Mouse (Mus musculus): ENCODE measurements at regions not wholly inside any gene's neighbourhood (a gene's known extent, or its start where the extent isn't known, plus 50 kb on each side); places are given as distances from the start of the nearest gene placed in this dataset.

- DNase-seq: no peak
Measured at GRCm38 (mm10) chr7:36420741-36421140, 277.2 kb upstream of the Tshz3 start.

DNA sequence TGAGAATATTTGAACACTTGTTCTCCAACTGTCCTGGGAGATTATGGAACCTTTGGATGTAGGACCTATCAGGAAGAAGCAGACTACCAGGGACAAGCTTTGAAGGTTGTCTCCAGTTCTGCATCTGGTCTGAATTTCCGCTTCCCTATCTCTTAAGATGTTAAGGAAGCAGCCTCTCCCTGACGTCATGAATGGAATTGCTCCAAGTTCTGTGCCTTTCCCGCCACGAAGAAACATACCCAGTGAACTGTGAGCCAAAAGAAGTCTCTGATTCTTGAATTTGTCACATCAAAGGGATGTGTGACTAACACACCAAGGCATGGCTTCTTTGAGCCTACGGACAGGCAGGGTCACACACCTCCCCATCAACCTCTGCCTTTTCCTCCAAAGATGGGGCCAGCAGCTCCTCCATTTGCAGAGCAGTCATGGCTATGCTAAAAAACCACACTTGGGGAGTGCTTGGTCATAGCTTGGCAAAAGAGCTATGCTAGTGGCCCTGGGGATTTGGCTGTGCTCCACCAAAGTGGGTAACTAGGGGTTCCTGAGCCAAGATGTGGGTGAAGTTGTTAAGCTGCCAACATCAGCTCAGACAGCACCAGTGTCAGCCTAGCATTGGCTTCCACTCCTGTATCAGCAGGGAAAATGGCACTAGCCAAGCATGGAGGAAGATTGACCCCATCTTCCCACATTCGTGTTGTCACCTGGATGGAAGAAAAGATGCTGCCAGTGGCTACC is 248.6 kb upstream of the Tshz3 start:
- no peak for DNase-seq

GRCm38 (mm10) chr7:36453816-36454215 is 244.1 kb upstream of the Tshz3 start:
- no peak for DNase-seq

DNA sequence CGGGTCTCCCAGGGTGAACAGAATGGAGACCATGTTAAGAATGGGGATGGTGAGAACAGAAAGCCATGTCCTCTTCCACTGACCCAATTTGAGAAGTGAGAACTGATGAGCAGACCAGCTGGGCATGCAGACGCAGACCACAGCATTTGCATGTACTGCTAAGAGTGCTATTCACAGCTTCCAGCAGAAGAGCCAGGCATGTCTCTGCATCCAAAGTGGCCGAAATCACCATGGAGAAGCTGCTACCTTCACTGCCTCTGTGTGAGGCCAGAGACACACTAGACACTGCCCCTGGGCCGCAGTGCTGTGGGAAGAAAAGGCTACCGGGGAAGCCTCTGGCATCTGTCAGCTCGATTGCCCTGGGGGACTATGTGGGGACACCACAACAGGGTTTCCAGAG is 241.8 kb upstream of the Tshz3 start:
- DNase-seq: no peak

- DNase-seq: peak; percentile 10 to 29
Measured at GRCm38 (mm10) chr7:36462422-36462833, 235.5 kb upstream of the Tshz3 start.

DNA sequence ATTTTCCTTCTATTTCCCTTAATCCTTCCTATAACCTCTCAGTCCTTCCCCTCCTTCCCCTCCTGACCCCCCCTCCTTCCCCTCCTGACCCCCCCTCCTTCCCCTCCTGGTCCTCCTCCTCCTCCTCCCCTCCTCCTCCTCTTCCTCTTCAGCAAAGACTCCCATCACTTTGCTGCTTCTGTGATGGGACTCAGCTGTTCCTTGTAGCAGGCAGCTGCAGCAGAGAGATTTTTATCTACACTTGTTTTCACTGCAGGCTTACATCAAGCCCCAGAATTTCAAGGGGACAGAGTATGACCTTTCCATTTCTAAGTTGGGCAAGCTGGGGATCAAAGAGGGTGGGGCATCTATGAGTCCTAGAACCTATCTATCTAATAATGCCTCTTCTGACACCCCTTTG is 228.5 kb upstream of the Tshz3 start:
- DNase-seq: peak in 1 of 2 experiments; percentile 1

DNA sequence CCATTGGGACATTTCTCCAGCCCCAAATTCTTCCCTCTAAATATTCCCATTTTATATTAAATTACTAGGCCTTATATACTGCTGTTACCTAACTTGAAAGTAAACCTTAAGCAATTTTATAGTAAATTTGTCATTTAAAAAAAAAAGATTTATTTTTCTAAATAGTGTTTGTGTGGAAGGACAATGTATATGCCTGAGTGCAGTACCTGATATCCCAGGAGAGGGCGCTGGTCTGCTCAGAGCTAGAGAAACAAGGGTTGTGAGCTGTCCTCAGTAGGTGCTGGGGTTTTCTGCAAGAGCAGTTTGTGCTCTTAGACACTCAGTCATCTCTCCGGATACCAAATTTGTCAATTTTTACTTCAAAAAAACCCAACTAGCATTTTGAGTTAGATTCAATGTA is 224.4 kb upstream of the Tshz3 start:
- no peak for DNase-seq

DNA sequence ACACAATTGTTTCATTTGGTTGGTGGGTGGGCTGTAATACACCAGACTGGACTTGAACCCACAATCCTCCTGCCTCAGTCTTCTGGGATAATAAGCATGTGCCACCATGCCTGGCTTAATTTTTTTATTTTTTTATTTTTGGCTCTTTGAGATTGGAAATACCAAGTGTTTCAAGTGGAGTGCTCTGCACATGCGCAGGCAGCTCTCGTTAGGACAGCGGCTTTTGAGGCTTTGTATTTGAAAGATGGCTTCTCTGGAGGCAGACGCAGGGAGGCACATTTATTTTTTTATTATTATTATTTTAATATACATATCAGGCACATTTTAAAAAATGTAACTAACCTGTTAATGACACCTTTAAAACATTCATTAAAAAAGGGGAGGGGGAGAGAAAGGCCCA is 221.5 kb upstream of the Tshz3 start:
- DNase-seq: no peak

- DNase-seq: no peak
Measured at GRCm38 (mm10) chr7:36476851-36477644, 220.9 kb upstream of the Tshz3 start.

DNA sequence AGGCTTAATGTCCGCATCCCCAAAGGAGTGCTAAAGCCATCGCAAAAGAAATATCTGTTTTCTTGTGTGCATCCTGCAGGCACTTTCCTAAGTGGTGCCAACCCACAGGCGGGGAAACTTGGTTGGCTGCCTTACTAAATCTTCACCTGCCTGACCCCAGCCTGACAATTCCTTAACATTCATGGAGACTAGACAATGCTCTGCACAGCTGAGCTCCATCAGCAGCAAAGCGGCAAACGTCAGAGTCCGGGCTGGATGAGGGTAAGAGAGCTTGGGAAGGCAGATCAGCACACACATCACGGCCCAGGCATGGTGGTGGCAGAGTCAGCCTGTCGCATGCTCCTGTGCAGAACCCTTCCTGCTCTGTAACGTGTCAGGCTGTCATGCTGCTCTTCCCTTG is 209.8 kb upstream of the Tshz3 start:
- DNase-seq: no peak

GRCm38 (mm10) chr7:36491173-36491581 is 206.7 kb upstream of the Tshz3 start:
- no peak for DNase-seq

DNA sequence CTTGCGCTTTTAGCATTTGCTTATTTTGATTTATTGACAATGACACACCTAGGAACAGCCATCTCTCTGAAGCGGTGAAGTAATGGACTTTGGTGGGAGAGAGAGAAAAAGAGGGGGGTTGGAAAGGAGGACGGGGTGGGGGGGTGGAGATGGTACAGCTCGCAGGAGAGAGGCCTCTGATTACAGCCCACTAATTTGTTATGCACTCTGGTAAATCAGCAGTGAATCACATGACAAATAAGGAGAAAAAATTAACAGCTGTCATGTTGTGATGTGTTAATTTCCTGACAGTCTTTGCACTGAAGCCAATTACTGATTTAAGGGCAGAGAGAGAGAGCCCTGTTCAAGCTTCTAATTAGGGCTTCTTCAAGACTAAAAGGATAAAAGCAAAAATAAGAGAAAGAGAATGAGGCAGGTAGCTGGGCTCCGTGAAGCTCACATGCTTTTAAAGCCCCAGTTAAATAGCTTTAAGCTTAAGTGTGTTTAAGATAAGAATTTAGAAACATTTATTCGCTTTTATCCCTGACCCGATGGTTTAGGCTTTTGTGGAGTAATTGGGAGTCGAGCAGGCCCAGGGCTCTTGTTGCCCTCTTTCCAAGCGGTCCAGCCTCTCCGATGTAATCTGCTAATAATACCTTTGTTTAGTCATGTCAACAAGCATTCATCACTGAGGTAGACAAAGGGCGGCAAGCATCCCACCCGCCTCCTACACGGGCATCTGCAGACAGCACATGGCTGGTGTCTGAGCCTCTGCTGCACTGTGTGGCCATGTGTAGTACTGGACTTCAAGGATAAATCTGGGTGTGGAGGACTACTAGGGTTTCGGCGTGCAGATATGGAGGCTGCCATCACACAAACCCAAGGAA is 193.7 kb upstream of the Tshz3 start:
- DNase-seq: no peak

DNA sequence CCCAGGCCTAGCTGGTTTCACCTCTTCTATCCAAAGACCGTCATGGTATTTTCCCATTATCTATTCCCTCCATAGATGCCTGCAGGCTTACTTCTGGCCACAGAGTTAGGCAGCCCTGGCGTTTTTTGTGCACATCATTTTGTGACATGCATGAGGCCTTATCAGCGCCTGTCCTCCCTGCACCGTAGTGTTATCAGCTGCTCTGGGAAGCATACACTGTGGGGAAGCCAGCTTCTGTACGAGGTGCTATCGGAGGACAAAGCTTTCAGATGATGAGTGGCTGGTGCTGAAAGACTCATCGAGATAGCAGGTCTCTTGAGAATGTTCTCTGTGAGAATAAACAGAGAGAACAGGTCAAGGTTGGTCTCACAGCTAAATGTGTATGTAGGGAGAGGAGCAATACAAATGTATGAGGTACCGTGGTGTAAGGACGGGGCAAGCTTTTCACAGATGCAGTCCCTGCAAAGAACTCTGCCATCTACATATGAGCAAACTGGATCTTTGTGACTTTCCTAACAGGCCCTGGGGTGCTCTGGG is 190.0 kb upstream of the Tshz3 start:
- DNase-seq: no peak

DNA sequence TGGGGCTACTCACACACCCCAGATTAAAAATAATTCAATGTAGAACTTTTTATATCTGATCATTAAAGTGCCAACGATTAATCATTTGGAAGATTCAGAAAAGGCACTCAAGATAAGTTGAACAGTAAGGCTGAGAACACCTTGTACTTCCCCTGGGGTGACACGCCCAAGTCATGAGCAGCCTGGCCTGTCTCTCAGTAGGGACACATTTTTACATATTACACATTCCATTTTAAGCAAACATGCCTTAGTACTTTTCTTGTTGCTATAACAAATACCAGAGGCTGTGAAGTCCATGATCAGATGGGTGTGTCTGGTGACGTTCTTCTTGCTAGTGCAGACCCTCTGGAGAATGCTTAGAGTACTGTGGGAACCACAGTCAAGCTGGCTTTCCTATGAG is 184.2 kb upstream of the Tshz3 start:
- DNase-seq: no peak

DNA sequence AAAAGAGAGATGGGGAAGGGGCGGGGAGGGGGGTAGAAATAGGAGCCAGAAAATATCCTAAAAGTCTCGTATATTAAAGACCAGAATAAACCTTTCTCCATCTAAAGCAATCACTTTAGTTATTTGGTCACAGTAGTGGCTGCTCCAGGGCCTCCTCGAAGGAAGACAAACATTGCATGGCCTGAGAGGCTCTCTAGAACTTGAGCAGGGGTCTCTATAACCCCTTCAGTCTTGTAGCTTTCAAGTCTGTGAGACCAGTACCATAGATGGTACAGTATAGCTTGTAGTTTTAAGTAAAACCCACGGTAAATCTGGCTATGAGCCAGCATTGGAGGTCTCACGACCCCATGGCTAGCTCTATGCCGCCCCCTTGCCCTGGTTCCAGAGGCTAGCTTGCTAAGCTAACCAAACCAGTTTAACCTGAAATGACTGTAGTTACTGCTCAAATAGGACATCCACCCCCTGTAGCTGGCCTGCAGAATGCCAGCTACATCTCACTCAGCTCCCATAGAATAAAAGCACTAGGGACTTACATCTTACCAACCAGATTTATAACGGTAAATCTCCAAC is 181.7 kb upstream of the Tshz3 start:
- no peak for DNase-seq

DNA sequence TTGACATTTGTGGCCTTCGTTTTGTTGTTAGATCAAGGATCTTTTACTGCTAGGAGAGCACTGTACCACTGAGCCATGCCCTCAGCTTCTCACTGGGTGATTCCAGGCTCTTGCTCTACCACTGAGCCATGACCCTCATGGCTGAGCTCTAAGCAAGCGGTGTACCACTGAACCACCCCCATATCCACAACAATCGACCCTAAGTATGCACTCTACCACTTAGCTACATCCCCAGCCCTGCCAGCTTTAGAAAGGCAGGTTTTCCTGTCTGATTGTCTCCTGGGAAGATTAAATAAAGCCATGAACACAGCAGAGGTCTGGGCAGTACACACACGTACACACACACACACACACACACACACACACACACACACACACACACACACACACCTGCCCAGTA is 178.9 kb upstream of the Tshz3 start:
- DNase-seq: no peak

DNA sequence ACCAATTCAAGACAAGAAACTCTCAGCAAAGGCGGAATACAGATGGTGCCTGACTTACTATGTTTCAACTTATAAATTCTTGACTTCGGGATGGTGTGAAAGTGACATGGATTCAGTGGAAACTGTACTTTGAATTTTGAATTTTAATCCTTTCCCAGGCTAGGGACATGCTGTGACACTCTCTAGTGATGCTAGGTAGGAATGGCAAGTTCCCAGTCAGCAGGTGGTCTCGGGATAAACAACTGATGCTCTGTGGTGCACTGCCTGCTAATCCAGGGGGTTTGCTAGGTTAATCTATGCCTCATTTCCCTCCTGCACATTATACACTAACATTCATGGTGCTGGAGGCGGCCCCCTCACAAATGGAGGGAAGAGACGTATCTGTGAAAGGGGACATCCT is 175.0 kb upstream of the Tshz3 start:
- DNase-seq: no peak

DNA sequence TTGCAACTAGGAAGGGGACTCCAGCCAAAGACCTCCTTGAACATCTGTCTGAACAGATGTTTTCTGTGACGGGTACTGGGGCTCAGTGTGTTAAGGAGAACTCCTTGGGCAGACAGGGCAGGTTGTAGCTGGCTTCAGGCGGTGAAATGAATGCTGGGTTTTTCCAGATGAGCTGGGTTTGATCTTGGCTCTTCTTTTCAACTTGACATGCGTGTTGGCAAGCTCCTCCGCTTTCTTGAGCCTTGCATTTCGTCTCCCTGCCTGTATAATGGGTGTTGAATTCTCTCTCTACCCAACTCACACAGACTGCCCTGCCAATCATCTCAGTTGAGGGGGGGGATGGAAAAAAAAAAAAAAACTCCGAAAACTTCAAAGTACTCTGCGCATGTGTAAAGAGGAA is 171.8 kb upstream of the Tshz3 start:
- DNase-seq: no peak

GRCm38 (mm10) chr7:36526692-36527091 is 171.2 kb upstream of the Tshz3 start:
- no peak for DNase-seq

- DNase-seq: no peak
Measured at GRCm38 (mm10) chr7:36529504-36530065, 168.3 kb upstream of the Tshz3 start.

GRCm38 (mm10) chr7:36531559-36531958 is 166.4 kb upstream of the Tshz3 start:
- no peak for DNase-seq

DNA sequence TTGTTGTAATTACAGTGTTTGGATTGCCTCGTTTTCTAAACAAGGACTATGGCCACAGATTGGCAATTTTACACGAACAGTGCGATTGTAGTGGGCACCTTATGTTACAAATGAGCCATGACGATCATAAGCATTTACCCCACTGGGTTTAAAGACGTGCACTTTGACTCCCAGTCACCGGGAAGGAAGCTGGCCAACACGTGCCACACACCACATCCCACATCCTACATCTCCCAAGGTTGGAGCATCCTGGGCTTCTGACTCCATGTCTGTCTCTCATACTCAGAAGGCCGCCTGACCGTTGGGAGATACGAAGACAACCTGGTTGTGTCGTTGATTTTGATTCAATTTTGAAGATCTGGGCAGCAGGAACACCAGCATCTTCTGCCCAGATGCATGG is 159.8 kb upstream of the Tshz3 start:
- no peak for DNase-seq
